Mouse (Mus musculus): Measurements from ENCODE around the gene Rybp. TPM values are rescaled to one million over a fixed set of nuclear protein-coding genes. Genes with fewer than 3 reads are reported as not detected.

Gene Rybp
- polyA plus RNA-seq, 2 experiments, result 17.2 to 59.0 TPM

DNA sequence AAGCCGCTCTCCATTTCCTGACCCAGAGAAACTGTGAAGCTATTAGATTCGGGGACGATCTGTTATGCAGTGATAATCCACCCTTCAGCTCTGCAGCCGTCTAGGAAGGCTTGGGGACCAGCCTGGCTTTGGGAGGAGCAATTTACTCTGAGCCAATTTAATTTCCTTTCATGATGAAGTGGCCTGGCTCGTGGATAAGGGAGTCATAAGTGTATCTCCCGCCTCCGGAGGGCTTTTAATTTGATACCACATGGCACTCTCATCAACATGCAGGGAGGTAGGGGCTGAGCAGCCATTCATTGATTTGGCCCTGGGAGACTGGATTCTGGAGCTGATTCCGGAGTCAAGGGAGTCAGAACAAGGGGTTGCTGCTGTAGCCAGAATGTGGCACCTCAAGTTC lies 35.3 kb upstream of the Rybp start:
- no peak overlapping the region for H3K4me3 ChIP-seq (replicated peaks; ENCODE audit: low read length)
- H3K4me2 ChIP-seq (replicated peaks; ENCODE audit: low read depth, low read length, severe bottlenecking), result no peak overlapping the region
- H3K27ac ChIP-seq (replicated peaks; ENCODE audit: low read depth, low read length), result no peak overlapping the region
- H3K4me1 ChIP-seq (ENCODE audit: control insufficient read depth, insufficient read depth, low read length), result 0 out of 2 replicates have a peak, but pooled peaks cover 3% of the 10 kb centered on the region
- TF ChIP-seq POLR2A (IDR thresholded peaks at IDR 0.05; ENCODE audit: borderline replicate concordance, extremely low read depth, insufficient read depth, insufficient read length), result no peak
- WGBS, result 33% methylated on average over 8 of the region's 8 CpGs
- no peak overlapping the region for H3K9ac ChIP-seq (ENCODE audit: low read depth, low read length, severe bottlenecking)
- DNase-seq (ENCODE audit: low spot score) (no peak), ATAC-seq (ENCODE audit: low FRiP score, low read depth) (no peak)
- H3K9me3 ChIP-seq (ENCODE audit: control insufficient read depth, low read length), result no peaks in the 10 kb centered on the region
- H3K27me3 ChIP-seq (ENCODE audit: control insufficient read depth, insufficient read depth, low read length), result no peaks in the 10 kb centered on the region
- no peaks in the 10 kb centered on the region for H3K36me3 ChIP-seq (ENCODE audit: control insufficient read depth, insufficient read depth, low read length)

GRCm38 (mm10) chr6:100322145-100322544 lies 34.9 kb upstream of the Rybp start:
- ATAC-seq (ENCODE audit: low FRiP score, low read depth) (no peak), DNase-seq (ENCODE audit: low spot score) (no peak)
- H3K4me3 ChIP-seq (replicated peaks; ENCODE audit: low read length), result no peak overlapping the region
- no peak overlapping the region for H3K27ac ChIP-seq (replicated peaks; ENCODE audit: low read depth, low read length)
- TF ChIP-seq POLR2A (IDR thresholded peaks at IDR 0.05; ENCODE audit: borderline replicate concordance, extremely low read depth, insufficient read depth, insufficient read length), result no peak
- no peak overlapping the region for H3K9ac ChIP-seq (ENCODE audit: low read depth, low read length, severe bottlenecking)
- H3K36me3 ChIP-seq (ENCODE audit: control insufficient read depth, insufficient read depth, low read length), result no peaks in the 10 kb centered on the region
- H3K27me3 ChIP-seq (ENCODE audit: control insufficient read depth, insufficient read depth, low read length), result no peaks in the 10 kb centered on the region
- H3K4me2 ChIP-seq (replicated peaks; ENCODE audit: low read depth, low read length, severe bottlenecking), result no peak overlapping the region
- WGBS, result 86% methylated on average over 5 of the region's 5 CpGs
- H3K4me1 ChIP-seq (ENCODE audit: control insufficient read depth, insufficient read depth, low read length), result 0 out of 2 replicates have a peak, but pooled peaks cover 3% of the 10 kb centered on the region
- H3K9me3 ChIP-seq (ENCODE audit: control insufficient read depth, low read length), result no peaks in the 10 kb centered on the region

GRCm38 (mm10) chr6:100314201-100314600 lies 26.9 kb upstream of the Rybp start:
- no peak for ATAC-seq (ENCODE audit: low FRiP score, low read depth)
- Histone ChIP-seq H3K9ac (ENCODE audit: low read depth, low read length, severe bottlenecking) (no peak overlapping the region), H3K36me3 (ENCODE audit: control insufficient read depth, insufficient read depth, low read length) (no peaks in the 10 kb centered on the region), H3K4me2 (replicated peaks; ENCODE audit: low read depth, low read length, severe bottlenecking) (no peak overlapping the region), H3K27me3 (ENCODE audit: control insufficient read depth, insufficient read depth, low read length) (no peaks in the 10 kb centered on the region), H3K27ac (replicated peaks; ENCODE audit: low read depth, low read length) (no peak overlapping the region), H3K4me3 (replicated peaks; ENCODE audit: low read length) (no peak overlapping the region), H3K4me1 (ENCODE audit: control insufficient read depth, insufficient read depth, low read length) (no peaks in the 10 kb centered on the region), H3K9me3 (ENCODE audit: control insufficient read depth, low read length) (no peaks in the 10 kb centered on the region)
- no peak for DNase-seq (ENCODE audit: low spot score)
- TF ChIP-seq POLR2A (IDR thresholded peaks at IDR 0.05; ENCODE audit: borderline replicate concordance, extremely low read depth, insufficient read depth, insufficient read length), result no peak
- 54% methylated on average over 8 of the region's 8 CpGs for WGBS

- Histone ChIP-seq H3K4me2 (replicated peaks; ENCODE audit: low read depth, low read length, severe bottlenecking) (no peak overlapping the region), H3K36me3 (ENCODE audit: control insufficient read depth, insufficient read depth, low read length) (no peaks in the 10 kb centered on the region), H3K9ac (ENCODE audit: low read depth, low read length, severe bottlenecking) (no peak overlapping the region), H3K4me1 (ENCODE audit: control insufficient read depth, insufficient read depth, low read length) (no peaks in the 10 kb centered on the region), H3K9me3 (ENCODE audit: control insufficient read depth, low read length) (no peaks in the 10 kb centered on the region), H3K27ac (replicated peaks; ENCODE audit: low read depth, low read length) (no peak overlapping the region), H3K27me3 (ENCODE audit: control insufficient read depth, insufficient read depth, low read length) (no peaks in the 10 kb centered on the region), H3K4me3 (replicated peaks; ENCODE audit: low read length) (no peak overlapping the region)
- no peak for DNase-seq (ENCODE audit: low spot score)
- 82% methylated on average over 1 of the region's 1 CpGs for WGBS
- ATAC-seq (ENCODE audit: low FRiP score, low read depth), result no peak
- TF ChIP-seq POLR2A (IDR thresholded peaks at IDR 0.05; ENCODE audit: borderline replicate concordance, extremely low read depth, insufficient read depth, insufficient read length), result no peak
Observed at GRCm38 (mm10) chr6:100311167-100311566, 23.9 kb upstream of the Rybp start.

GRCm38 (mm10) chr6:100304831-100305230 lies 17.5 kb upstream of the Rybp start:
- no peak overlapping the region for H3K4me2 ChIP-seq (replicated peaks; ENCODE audit: low read depth, low read length, severe bottlenecking)
- no peak overlapping the region for H3K4me3 ChIP-seq (replicated peaks; ENCODE audit: low read length)
- H3K9ac ChIP-seq (ENCODE audit: low read depth, low read length, severe bottlenecking), result no peak overlapping the region
- H3K27me3 ChIP-seq (ENCODE audit: control insufficient read depth, insufficient read depth, low read length), result no peaks in the 10 kb centered on the region
- 51% methylated on average over 10 of the region's 10 CpGs for WGBS
- no peak overlapping the region for H3K27ac ChIP-seq (replicated peaks; ENCODE audit: low read depth, low read length)
- ATAC-seq (ENCODE audit: low FRiP score, low read depth) (no peak), DNase-seq (ENCODE audit: low spot score) (no peak)
- peaks cover 12% of the 10 kb centered on the region; the same call in 1 of the 2 replicates for H3K4me1 ChIP-seq (ENCODE audit: control insufficient read depth, insufficient read depth, low read length)
- H3K36me3 ChIP-seq (ENCODE audit: control insufficient read depth, insufficient read depth, low read length), result no peaks in the 10 kb centered on the region
- no peak for TF ChIP-seq POLR2A (IDR thresholded peaks at IDR 0.05; ENCODE audit: borderline replicate concordance, extremely low read depth, insufficient read depth, insufficient read length)
- H3K9me3 ChIP-seq (ENCODE audit: control insufficient read depth, low read length), result no peaks in the 10 kb centered on the region

All from limb, embryonic 14.5 days (tissue).